Mouse (Mus musculus): Measurements from ENCODE around the gene Cnnm1.

The Cnnm1 gene

DNA sequence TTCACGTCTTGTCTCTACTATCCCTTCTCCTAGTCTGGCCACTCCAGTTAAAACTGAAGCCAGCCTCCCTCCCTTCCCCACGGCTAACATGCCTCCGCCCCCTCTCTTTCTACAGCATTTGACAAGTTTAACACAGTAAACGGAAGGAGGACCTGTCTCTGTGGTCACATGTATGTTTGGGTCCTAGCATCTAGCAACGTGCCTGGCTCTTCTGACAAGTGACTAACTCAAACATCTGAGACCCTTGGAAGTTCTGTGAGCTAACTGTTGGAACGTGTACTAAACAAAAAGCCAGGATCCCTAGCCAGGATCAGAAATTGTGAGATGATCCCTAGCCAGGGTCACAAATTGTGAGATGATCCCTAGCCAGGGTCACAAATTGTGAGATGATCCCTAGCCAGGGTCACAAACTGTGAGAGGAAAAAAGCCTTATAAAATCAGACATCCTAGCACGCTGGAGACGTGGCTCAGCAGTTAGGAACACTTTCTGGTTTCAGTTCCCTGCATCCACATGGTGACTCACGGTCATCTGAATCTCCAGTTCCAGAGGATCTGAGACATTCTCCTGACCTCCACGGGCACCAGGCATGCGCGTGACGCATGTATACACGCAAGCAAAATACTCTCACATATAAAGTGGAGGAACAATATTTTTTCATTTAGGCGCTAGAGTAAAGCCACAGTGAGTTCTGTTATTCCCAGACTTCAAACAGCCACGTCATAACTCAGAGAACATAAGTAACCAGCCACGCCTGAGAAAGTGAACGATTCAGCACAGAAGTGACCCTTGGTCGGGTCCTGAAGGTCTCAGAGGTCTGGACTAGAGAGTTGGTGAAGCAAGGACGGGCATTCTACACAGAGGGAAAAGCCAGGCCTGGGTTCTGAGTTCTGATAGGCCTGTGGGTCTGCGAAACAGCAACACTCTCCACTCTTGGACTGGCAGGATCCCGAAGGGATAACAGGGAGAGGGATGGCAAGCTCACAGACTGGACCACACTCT, 71.7 kb downstream of the Cnnm1 start:
- DNase-seq (ENCODE audit: low spot score): no peak

GRCm38 (mm10) chr19:43513874-43514273, 73.6 kb downstream of the Cnnm1 start:
- DNase-seq (ENCODE audit: low spot score): no peak

- DNase-seq (ENCODE audit: low spot score): no peak
Measured at GRCm38 (mm10) chr19:43515668-43516396, 75.6 kb downstream of the Cnnm1 start.

DNA sequence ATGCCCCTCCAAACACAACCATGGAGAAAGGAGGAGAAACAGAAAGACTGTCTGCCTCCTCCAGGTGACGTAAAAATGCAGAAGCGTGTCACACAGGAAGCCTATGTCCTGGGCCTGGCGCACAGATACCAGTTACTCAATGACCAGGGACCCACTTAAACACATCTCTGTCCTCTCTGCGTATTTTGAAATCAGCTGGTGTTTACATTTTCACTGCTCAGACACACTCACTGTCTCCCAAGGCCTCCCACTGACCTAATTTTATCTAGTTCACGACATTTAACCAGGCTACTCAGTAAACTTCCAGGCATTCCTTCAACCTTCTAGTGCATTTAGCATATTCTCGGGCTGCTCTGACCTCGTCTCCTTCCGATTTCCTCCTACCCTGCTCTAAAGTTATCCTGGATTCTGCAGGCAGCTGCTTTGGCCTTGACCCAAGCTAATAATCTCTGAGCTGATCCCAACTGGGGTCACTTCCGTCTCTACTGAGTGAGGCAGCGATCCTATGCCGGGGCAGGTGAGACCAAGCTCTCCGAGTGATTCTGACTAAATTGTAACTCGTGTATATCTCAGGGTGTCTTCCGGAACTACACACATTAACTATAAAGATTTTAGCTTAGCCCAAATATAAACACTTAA, 76.3 kb downstream of the Cnnm1 start:
- DNase-seq (ENCODE audit: low spot score): no peak

DNA sequence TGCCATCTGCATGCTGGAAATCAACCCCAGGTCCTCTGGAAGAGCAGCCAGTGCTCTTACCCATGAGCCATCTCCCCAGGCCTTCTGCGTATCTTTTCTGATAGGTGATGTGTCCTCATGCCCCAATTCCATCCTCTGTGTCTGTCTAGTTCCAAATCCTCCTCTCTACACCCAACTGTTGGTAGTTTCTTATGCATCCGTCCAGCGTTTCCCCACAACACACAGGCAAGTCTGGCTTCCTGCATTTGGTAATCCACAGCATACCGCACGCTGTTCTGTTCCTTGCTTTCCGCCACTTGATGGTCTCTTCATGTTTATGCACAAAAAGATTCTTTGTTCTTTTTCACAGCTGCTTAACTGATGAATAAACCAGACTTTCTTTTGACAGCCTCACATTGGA, 77.1 kb downstream of the Cnnm1 start:
- DNase-seq (ENCODE audit: low spot score): no peak

GRCm38 (mm10) chr19:43517808-43518207, 77.6 kb downstream of the Cnnm1 start:
- no peak for DNase-seq (ENCODE audit: low spot score)

- no peak for DNase-seq (ENCODE audit: low spot score)
Measured at GRCm38 (mm10) chr19:43518261-43518660, 78.0 kb downstream of the Cnnm1 start.

DNA sequence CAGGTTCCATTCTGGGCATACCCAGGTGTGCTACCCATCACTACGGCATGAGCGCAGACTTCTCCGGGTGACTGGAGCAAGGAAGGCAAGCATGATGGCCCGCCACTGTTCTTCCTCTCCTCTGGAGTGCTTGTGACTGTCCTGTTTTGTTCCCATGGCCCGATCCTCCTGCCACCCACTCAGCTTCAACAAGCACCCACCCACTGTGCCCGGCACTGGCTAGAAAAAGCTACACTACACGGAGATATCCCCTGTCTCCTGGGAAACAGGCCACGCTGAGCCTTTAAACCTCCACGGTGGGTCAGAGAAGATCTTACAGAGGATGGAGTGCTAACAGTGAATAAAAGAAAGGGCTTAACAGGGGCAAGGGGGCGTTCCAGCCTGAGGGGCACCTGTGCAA, 79.0 kb downstream of the Cnnm1 start:
- DNase-seq (ENCODE audit: low spot score): no peak

- no peak for DNase-seq (ENCODE audit: low spot score)
Measured at GRCm38 (mm10) chr19:43520402-43520801, 80.2 kb downstream of the Cnnm1 start.

- DNase-seq (ENCODE audit: low spot score): no peak
Measured at GRCm38 (mm10) chr19:43521362-43521761, 81.1 kb downstream of the Cnnm1 start.

DNA sequence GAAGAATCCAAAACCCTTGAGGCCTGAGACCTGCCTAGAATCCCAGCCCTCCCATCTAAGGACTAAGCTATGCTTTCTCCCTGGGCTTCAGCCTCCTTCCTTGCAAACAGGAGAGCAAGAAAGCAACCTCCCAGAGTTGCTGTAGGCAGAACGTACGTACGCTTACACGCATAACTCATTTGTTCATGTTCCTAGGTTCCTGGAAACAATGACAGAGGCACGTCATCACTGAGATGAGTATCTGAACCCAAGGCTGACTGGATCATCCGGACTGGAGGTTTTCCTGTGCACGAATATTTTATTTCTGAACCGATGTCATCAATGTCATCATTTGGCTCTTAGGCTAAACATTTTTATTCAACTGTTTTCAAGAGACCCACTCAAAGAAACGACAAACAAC, 81.8 kb downstream of the Cnnm1 start:
- no peak for DNase-seq (ENCODE audit: low spot score)

- DNase-seq (ENCODE audit: low spot score): no peak
Measured at GRCm38 (mm10) chr19:43523551-43523950, 83.3 kb downstream of the Cnnm1 start.

GRCm38 (mm10) chr19:43524187-43525103, 84.2 kb downstream of the Cnnm1 start, which contains the start of gene Got1:
TSS of gene Got1 (minus strand) at chr19:43524605.
- peak; percentile 93 for DNase-seq (ENCODE audit: low spot score)

GRCm38 (mm10) chr19:43525104-43525482, 84.9 kb downstream of the Cnnm1 start:
- DNase-seq (ENCODE audit: low spot score): no peak

GRCm38 (mm10) chr19:43525566-43525965, 85.3 kb downstream of the Cnnm1 start:
- no peak for DNase-seq (ENCODE audit: low spot score)

GRCm38 (mm10) chr19:43526025-43526424, 85.8 kb downstream of the Cnnm1 start:
- DNase-seq (ENCODE audit: low spot score): no peak

GRCm38 (mm10) chr19:43527131-43527530, 86.9 kb downstream of the Cnnm1 start:
- no peak for DNase-seq (ENCODE audit: low spot score)

DNA sequence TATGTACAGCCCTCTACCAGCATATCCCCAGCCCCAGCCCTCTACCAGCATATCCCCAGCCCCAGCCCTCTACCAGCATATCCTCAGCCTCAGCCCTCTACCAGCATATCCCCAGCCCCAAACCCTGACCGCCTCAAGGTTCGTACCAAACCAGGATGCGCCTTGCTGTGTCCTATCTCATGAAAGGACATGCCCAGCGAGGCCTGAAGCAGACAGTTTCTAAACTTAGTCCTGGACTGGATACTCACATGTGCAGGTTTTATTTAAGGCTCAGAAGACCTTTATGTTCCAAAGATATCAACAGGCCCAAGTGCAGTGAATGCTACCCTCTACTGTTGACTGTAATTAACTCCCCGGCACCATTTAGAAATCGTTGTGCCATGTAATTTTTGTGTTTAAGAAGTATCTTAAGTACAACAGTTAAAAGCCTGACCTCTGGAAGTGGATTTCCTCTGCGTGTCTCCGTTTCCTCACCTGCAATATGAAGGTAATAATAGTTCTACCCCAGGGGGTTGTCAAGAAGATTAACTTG, 87.9 kb downstream of the Cnnm1 start:
- DNase-seq (ENCODE audit: low spot score): no peak

GRCm38 (mm10) chr19:43530197-43530770, 90.0 kb downstream of the Cnnm1 start:
- no peak for DNase-seq (ENCODE audit: low spot score)

GRCm38 (mm10) chr19:43530921-43531320, 90.7 kb downstream of the Cnnm1 start:
- no peak for DNase-seq (ENCODE audit: low spot score)

GRCm38 (mm10) chr19:43535372-43535771, 95.1 kb downstream of the Cnnm1 start:
- DNase-seq (ENCODE audit: low spot score): no peak

Measured in layer of hippocampus, adult 9-10 months (tissue).